ENCODE assay signal across 8 mouse cellular contexts in the genomic region with DNA sequence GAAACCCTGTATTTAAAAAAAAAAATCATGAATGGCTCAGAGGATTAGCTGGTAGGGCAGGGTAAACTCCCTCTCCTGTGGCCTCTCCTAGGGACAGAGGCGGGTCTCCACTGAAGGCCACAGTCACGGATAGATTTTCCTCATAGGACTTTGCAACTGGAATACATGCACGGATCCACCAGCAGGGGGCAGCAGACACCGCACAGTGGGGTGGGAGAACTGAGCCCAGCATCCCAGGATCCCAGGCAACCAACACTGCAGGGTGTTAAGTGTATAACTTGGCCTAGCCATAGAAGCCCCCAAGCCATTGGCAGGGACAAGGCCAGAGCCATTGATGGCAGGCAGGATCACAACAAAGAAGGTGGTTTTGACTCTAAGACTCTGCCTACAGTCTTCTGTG. TPM values are rescaled to one million over a fixed set of nuclear protein-coding genes. Genes with fewer than 3 reads are reported as not detected.
DNase-seq lines count a peak whose midpoint lies in the region; ATAC-seq and TF ChIP-seq lines count a peak whose summit lies in the region.

No protein-coding gene starts in this region.

- peak; percentile 98 for TF ChIP-seq CTCF in kidney, postnatal 0 days (IDR thresholded peaks at IDR 0.05; ENCODE audit: low read depth)
- peak; percentile 98 for TF ChIP-seq CTCF in lung, postnatal 0 days (IDR thresholded peaks at IDR 0.05)

- H3K9ac ChIP-seq in kidney, postnatal 0 days (ENCODE audit: low read depth, low read length), result no peak overlapping the region
- H3K9ac ChIP-seq in lung, postnatal 0 days (replicated peaks; ENCODE audit: low read depth), result no peak overlapping the region

- peak; percentile 73 to 74 for DNase-seq in B cell, adult 2 months
- peak; percentile 86 to 95 for DNase-seq in adrenal gland, adult (ENCODE audit: inconsistent age in 2 of 2, low spot score in 1 of 2)
- peak; percentile 91 for DNase-seq in embryo, embryonic 10.5 days (ENCODE audit: low spot score)
- peak; percentile 89 for DNase-seq in kidney, postnatal 0 days (ENCODE audit: low spot score)
- DNase-seq in lung, postnatal 0 days (ENCODE audit: low spot score), result peak; percentile 84
- peak; percentile 84 for DNase-seq in ovary, postnatal 36 days (ENCODE audit: low spot score)
- peak; percentile 84 for DNase-seq in thymus, postnatal 4 days

- no peak for TF ChIP-seq EP300 in lung, postnatal 0 days (IDR thresholded peaks at IDR 0.05)

- no peak overlapping the region for H3K27ac ChIP-seq in kidney, postnatal 0 days
- H3K27ac ChIP-seq in lung, postnatal 0 days (ENCODE audit: low read length), result no peak overlapping the region

- H3K27me3 ChIP-seq in kidney, postnatal 0 days (ENCODE audit: insufficient read depth, low read length), result no peaks in the 10 kb centered on the region
- no peaks in the 10 kb centered on the region for H3K27me3 ChIP-seq in lung, postnatal 0 days (replicated peaks; ENCODE audit: insufficient read depth, low read length)

- 24% methylated on average over 4 of the region's 4 CpGs for WGBS in kidney, postnatal 0 days
- WGBS in lung, postnatal 0 days, result 15% methylated on average over 4 of the region's 4 CpGs

- H3K4me2 ChIP-seq in kidney, postnatal 0 days (ENCODE audit: low read length), result no peak overlapping the region
- no peak overlapping the region for H3K4me2 ChIP-seq in lung, postnatal 0 days (replicated peaks; ENCODE audit: low read depth, low read length)

- H3K4me3 ChIP-seq in kidney, postnatal 0 days (replicated peaks; ENCODE audit: low read depth, low read length), result no peak overlapping the region
- H3K4me3 ChIP-seq in lung, postnatal 0 days (ENCODE audit: low read depth, low read length), result no peak overlapping the region

- H3K4me1 ChIP-seq in kidney, postnatal 0 days (replicated peaks; ENCODE audit: insufficient read depth, low read length), result no peaks in the 10 kb centered on the region
- no peaks in the 10 kb centered on the region for H3K4me1 ChIP-seq in lung, postnatal 0 days (ENCODE audit: insufficient read depth, low read depth, low read length)

- peak; percentile 68 for ATAC-seq in granulocyte monocyte progenitor cell, adult 5-6 weeks (replicated peaks; ENCODE audit: poor library complexity, severe bottlenecking)
- 0 out of 2 replicates have a peak, but pooled peaks have one; percentile 17 for ATAC-seq in kidney, postnatal 0 days (replicated peaks; ENCODE audit: low FRiP score, low read depth)
- ATAC-seq in lung, postnatal 0 days, result peak; percentile 56

- no peaks in the 10 kb centered on the region for H3K9me3 ChIP-seq in kidney, postnatal 0 days (replicated peaks; ENCODE audit: low read length)
- no peaks in the 10 kb centered on the region for H3K9me3 ChIP-seq in lung, postnatal 0 days (ENCODE audit: low read length)

- H3K36me3 ChIP-seq in kidney, postnatal 0 days (ENCODE audit: insufficient read depth, low read length), result no peaks in the 10 kb centered on the region
- no peaks in the 10 kb centered on the region for H3K36me3 ChIP-seq in lung, postnatal 0 days (ENCODE audit: insufficient read depth, low read length)

RNA-seq across cellular contexts. Expression of a gene that starts 23.4 kb away (rescaled TPM):
- total RNA-seq in granulocyte monocyte progenitor cell, adult 5-6 weeks (2014; fragmentation: Nextera tagmentation), result 0.62 and 2.6 TPM in 2 replicates
- total RNA-seq in granulocyte monocyte progenitor cell, adult 5-6 weeks (2017), result 1.1 and 2.2 TPM in 2 replicates
- polyA plus RNA-seq in kidney, postnatal 0 days (2015; fragmentation: Nextera tagmentation; extraction: Ambion mirVana), result 25.7 and 26.7 TPM in 2 replicates
- 22.7 and 23.4 TPM in 2 replicates for polyA plus RNA-seq in lung, postnatal 0 days (2015; fragmentation: Nextera tagmentation; extraction: Ambion mirVana)

RNA-seq across cellular contexts. Expression of a gene that starts 34.7 kb away (rescaled TPM):
- 31.5 and 32.8 TPM in 2 replicates for total RNA-seq in granulocyte monocyte progenitor cell, adult 5-6 weeks (2014; fragmentation: Nextera tagmentation)
- 11.9 and 12.5 TPM in 2 replicates for total RNA-seq in granulocyte monocyte progenitor cell, adult 5-6 weeks (2017)
- polyA plus RNA-seq in kidney, postnatal 0 days (2015; fragmentation: Nextera tagmentation; extraction: Ambion mirVana), result 19.4 and 21.0 TPM in 2 replicates
- 24.4 and 26.2 TPM in 2 replicates for polyA plus RNA-seq in lung, postnatal 0 days (2015; fragmentation: Nextera tagmentation; extraction: Ambion mirVana)

Comparison
In these comparisons a context has a peak if more than half of its experiments do, and no peak if none do; other contexts are left out.
1. ATAC-seq: peak in every context shown above with its lines; median percentile 68 in granulocyte monocyte progenitor cell, adult 5-6 weeks; 56 in lung, postnatal 0 days; 17 in kidney, postnatal 0 days.